Mouse (Mus musculus) testis, adult 2 months (tissue): ENCODE data around the gene Rb1.

ENCODE experiments used
- CTCF ChIP-seq: fragments of 200-500 bp; IDR thresholded peaks from 2 replicates; pipeline ENCODE4 v1.5.1; 2012; ENCODE audit warnings: low read depth, mild to moderate bottlenecking, inconsistent platforms, low read length, moderate library complexity; ENCODE audit not compliant: control insufficient read depth, insufficient read depth, insufficient replicate concordance
- POLR2A ChIP-seq: fragments of 200-500 bp; IDR thresholded peaks from 2 replicates; pipeline ENCODE4 v1.6.1; 2012; ENCODE audit warnings: low read depth, mild to moderate bottlenecking, inconsistent platforms, low read length, moderate library complexity; ENCODE audit not compliant: control insufficient read depth

- TF ChIP-seq POLR2A (no peak), CTCF (no peak)
Measured at GRCm38 (mm10) chr14:73250056-73250455, 75.6 kb downstream of the Rb1 start.
